Mouse (Mus musculus): ENCODE results near the gene Ccdc24.

The Ccdc24 gene

GRCm38 (mm10) chr4:117872471-117872886, at the start of gene Ccdc24:
Ccdc24 (minus strand) TSS chr4:117872557.
- DNase-seq, result no peak

DNA sequence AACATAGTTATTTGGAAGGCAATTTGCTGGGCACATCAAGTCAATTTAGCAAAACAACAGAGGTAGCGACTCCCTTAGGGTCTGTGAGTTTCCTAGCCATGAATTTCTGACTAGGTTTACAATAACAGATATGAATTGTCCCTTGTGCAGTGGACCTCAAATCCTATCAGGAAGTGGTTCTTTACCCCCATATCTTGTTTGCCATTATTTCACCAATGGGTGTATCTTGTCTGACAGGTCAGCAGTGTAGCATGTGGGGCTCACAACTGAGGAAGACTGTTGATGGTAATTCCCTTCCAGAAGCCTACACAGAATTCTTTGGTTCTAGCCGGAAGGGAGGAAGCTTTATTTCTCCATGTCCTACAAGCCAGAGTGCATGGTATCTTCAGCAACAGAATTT, 49.0 kb upstream of the Ccdc24 start:
- DNase-seq, result no peak

GRCm38 (mm10) chr4:117918762-117919161, 46.4 kb upstream of the Ccdc24 start:
- no peak for DNase-seq

DNA sequence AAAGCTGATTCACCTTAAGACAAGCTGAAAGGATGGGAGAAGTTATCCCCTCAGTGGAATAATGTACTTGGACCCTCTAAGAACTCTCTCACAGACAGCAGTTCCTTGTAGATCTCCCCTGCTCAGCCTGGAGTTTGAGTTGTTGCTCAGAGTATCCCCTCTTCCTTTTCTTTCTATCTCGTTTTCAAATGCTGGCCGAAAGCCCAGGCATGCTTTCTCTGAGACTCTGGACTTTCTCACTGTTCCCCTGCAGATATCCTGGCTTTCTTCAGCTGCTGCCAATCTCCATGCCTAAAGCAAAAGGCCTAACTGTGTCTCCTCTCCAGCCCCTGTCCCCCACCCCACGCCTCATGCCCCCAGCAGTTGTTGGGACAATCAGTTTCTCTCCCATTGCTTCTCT, 45.9 kb upstream of the Ccdc24 start:
- no peak for DNase-seq

DNA sequence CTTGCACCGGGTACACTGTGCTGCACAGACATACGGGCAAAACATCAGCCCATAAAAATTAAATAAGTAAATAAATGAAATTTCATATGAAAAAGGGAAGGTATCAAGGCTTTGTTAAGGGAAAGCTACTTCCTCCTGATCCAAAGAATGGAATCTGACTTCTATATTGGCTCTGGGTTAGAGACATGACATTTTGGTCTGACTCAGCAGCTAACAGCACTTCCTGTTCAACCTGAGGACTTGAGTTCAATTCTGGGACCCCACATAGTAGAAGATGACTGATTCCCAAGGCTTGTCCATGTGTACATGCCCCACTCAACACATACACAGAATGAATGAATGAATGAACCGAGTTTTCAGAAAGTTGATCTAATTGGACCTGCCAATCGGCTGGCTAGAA, 45.5 kb upstream of the Ccdc24 start:
- DNase-seq, result no peak

DNA sequence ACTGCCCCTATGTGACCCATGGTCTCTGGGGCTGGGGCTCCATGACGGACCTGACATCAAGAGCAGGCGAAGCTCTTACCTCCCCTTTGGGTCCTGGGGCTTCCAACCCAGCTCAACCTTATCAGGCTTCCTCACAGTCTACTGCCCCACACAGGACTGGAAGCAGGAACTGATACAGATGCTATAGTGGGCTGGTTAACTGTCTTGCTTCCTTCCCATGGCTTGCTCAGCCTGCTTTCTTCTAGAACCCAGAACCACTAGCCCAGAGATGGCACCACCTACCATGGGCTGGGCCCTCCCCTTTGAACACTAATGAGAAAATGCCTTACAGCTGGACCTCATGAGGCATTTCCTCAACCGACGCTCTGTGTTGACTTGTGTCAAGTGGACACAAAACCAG, 45.0 kb upstream of the Ccdc24 start:
- DNase-seq, result no peak

- DNase-seq, result no peak
Observed at GRCm38 (mm10) chr4:117916386-117916785, 44.0 kb upstream of the Ccdc24 start.

- DNase-seq, result no peak
Observed at GRCm38 (mm10) chr4:117915489-117916105, 43.2 kb upstream of the Ccdc24 start.

- peak; percentile 94 for DNase-seq
Observed at GRCm38 (mm10) chr4:117914591-117915442, 42.5 kb upstream of the Ccdc24 start, which contains the start of gene Ipo13. Ipo13 (minus strand) TSS chr4:117914999.

DNA sequence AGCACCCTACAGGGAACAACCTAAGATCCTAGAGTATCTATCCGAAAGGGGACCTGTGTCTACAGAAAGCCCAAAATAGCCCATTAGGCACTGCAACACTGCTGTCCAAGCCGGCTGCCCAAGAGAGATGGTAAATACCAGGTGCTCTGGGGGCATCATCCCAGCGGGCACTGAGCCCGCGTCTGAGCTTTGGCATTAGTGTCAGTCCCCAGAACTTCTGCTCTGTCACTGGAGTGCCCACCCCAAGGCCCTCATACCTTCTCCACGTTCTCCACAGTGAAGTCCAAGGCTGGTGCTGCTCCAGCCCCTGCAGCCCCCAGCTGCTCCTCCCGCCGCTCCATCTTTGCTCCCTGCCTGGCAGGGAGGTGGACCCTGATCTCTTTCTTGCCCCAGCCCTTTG, 41.7 kb upstream of the Ccdc24 start:
- DNase-seq, result no peak

DNA sequence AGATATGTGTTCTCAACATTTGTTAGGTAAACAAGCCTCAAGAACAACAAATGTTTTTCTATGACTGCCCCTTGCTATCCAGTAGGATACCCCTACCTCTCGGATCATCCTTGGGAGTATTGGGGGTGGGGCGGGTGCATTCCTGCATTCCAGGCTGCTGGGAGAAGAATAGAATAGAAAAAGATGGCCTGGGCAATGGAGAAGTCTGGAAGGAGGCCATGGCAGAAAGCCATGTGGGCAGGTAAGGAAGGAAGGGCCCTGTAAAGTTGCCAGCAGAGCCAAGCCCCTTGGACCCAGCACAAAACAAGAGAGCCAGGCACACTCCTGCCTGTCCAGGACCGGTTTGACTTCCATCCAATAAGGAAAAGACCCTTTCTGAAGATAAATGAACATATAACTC, 41.1 kb upstream of the Ccdc24 start:
- no peak for DNase-seq

DNA sequence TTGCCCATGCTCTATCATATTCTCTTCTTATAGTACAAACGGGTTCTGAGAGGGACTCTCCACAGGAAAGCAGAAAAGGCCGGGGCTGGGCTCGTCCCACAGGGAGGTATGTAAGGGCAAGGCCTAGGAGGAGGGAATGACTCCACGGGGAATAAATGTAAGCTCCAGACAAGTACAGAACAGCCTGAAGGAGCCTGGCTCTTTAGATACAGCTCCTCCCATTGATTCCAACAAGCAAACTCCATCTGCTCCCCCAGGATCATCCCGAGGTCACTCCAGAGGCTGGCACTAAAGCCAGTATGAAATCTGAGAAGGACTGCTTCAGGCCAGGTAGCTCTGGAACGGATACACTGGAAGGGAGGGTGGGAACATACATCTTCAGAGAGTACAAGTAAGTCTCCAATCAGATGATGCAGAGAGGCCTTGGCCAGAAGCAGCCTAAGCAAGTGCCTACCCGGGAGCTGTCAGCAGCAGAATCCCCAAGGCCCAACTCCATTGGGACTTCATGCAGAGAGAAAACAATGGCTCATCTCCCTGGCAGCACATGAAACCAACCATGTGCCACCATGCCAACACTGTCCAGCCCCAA, 40.4 kb upstream of the Ccdc24 start:
- no peak for DNase-seq

GRCm38 (mm10) chr4:117912131-117912561, 39.8 kb upstream of the Ccdc24 start:
- DNase-seq, result no peak

GRCm38 (mm10) chr4:117908834-117909453, 36.6 kb upstream of the Ccdc24 start:
- DNase-seq, result no peak

DNA sequence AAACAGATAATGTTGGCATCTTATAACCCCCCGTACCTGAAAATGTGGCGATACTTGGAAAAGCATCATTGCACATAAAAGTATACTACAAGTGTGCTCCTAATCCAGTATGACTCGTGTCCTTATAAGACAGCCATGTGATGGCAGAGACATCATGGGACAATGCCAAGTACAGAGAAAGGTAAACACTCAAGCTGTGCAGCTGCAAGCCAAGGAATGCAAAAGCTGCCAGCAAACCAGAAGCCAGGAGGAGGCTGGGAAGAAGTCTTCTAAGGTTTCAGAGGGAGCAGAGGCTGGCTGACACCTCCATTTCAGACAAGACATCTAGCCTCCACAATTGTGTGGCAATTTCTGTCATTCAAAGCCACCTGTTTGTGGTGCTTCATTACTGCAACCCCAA, 33.8 kb upstream of the Ccdc24 start:
- no peak for DNase-seq

- DNase-seq, result no peak
Observed at GRCm38 (mm10) chr4:117904761-117905160, 32.4 kb upstream of the Ccdc24 start.

DNA sequence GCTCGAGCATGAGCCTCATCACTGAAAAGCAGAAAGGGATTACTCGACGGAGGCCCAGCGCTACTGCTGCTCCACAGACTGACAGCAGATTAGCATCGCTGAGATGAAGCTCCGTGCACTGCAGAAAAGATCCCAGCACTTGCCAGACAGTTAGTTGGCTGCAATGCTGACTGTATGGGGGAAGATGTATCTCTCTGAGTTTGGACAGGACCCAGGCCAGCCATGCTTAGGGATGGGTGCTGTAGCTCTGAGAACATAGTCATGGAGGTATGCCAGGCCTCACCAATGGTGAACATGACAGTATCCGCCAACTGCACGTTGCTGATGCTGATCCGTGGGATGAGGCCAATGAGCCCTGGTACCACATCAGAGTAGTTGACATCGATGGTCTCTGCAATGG, 31.7 kb upstream of the Ccdc24 start:
- DNase-seq, result peak; percentile 55

GRCm38 (mm10) chr4:117898111-117898510, 25.8 kb upstream of the Ccdc24 start:
- DNase-seq, result no peak

DNA sequence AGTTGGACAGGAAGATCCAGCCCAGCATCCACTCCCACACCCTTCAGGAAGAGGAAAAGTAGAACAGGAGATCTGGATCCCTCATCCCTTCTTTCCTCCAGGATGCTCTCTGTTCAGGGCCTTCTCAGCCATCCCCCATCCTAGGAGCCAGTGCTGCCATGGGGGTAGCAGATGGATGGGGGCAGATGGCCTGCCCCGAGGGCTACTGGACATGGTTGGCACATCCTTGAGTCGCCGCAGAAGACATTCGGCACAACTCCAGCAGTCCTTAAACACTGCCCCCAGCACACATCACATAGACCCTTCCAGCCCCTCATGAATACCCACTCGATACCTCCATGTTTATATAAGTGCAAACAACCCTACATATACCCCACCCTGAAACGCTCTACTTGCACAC, 23.7 kb upstream of the Ccdc24 start:
- DNase-seq, result no peak

DNA sequence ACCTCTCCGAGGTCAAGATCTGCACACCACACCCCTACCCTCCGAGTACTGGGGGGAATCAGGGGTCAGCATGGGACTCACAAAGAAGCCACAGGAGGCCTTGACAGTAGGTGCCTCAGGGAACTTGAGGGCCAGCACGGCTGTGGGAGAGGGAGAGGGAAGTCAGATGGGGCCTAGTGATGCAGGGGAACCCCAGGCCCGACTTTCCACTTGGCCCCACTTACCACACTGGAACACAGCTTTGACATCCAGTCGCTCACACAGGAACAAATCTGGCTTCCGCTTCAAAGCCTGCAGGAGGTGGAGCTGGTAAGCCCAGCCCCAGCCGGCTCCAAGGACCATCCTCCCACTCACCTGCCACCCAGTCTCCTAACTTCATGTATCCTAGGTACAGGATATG, 23.0 kb upstream of the Ccdc24 start:
- DNase-seq, result no peak

GRCm38 (mm10) chr4:117894601-117895000, 22.2 kb upstream of the Ccdc24 start:
- no peak for DNase-seq

GRCm38 (mm10) chr4:117893376-117893775, 21.0 kb upstream of the Ccdc24 start:
- DNase-seq, result no peak

DNA sequence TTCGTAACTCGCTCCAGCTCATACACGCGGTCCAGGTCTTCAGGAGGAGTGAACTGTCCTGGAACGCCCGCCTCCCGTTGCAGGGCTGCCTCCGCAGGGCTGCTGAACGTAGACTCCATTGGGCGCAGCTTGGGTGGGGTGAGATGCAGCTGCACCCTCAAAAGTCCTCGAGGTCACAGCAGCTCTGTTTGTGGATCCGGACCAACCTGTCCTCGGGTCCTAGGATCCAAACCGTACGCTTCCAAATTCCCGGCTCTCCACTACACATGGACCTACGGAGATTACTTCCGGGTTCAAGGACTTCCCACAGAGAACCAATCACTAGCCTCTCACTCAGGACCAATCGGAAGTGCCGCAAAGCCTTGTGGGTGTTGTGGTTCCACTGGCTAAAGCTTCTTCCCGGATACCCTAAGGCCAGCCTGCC, 19.4 kb upstream of the Ccdc24 start, which contains the start of gene Dph2:
TSS of gene Dph2 (minus strand) at position 295 of the 424 bp plus-strand sequence.
- DNase-seq, result peak; percentile 83
